Mouse (Mus musculus): ENCODE data around the gene Tgfb2. TPM values are rescaled to one million over a fixed set of nuclear protein-coding genes. Genes with fewer than 3 reads are reported as not detected.

Gene Tgfb2
- total RNA-seq (2021), result 10 to 100 TPM; 13.3 to 16.0 TPM

DNA sequence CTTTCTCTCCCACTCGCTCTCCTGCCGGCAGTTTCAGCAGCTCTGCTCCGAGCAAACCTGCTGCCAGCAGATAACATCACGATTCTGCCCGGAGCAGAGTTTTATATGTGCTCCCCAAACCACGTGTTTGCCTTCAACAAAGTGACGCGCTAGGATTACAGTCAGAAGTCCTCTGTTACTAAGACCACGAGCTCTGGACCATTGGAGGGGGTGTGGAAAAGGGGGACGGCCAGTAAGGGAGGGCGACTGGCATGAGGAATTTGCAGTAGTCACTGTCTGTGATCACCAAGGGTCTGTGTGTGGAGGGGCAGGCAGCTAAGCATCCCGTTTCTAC lies at the start of gene Tgfb2:
Gene Tgfb2, minus strand, starts transcription at position 75 of the 334 bp plus-strand sequence.
- intact Hi-C loops (cut with DNase I), result loop anchor here (10.0 kb wide), 1 partner anchor 311 kb away; no protein-coding TSS in a partner anchor
- DNase-seq, result peak; percentile 23

DNA sequence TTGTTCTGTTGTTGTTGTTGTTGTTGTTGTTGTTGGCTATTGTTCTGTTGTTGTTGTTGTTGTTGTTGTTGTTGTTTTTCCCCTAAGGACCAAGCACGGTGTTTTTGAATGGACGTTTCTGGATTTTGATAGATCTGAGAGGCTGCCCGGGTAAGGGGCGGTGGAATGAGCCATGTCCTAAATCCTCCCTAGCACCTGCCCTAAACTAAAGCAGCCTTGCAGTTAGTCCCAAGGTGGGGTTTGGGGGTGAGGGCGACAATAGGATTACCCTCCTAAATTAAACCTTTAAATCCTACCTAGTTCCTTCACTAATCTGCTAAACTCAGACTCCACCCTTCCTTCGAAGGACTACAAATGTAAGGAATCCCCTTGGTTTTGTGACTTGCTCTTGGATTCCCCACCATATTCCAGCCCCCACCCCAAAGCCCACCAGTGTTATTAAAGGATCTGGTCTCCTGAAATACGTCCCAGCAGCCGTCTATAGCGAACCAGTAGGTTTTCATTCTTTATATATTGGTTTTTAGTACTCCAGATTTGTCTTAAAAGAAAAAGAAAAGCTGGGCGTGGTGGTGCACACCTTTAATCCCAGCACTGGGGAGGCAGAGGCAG lies 44.0 kb upstream of the Tgfb2 start:
- no peak for DNase-seq
- intact Hi-C loops (cut with DNase I), result no loop called here

- intact Hi-C loops (cut with DNase I), result no loop called here
- peak; percentile 82 for DNase-seq
Observed at GRCm38 (mm10) chr1:186748724-186749653, 43.2 kb upstream of the Tgfb2 start, which contains the start of gene Rrp15. Gene Rrp15 (minus strand): TSS chr1:186749358.

- DNase-seq, result no peak
- intact Hi-C loops (cut with DNase I), result no loop called here
Observed at GRCm38 (mm10) chr1:186739828-186740227, 34.0 kb upstream of the Tgfb2 start.

DNA sequence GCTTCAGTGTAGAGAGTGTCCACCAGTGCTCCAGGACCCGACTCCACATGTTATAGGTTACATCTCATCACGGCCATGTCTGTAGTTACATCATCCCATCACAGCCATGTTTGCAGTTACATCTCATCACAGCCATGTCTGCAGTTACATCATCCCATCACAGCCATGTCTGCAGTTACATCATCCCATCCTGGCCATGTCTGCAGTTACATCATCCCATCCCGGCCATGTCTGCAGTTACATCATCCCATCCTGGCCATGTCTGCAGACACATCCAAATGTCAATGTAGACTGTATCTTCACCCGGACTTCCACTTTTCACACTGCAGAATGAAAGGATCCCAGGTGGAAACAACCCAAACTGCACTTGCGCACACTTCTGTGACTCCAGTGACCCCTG lies 29.7 kb upstream of the Tgfb2 start:
- intact Hi-C loops (cut with DNase I), result no loop called here

GRCm38 (mm10) chr1:186733052-186733451 lies 27.3 kb upstream of the Tgfb2 start:
- DNase-seq, result no peak
- intact Hi-C loops (cut with DNase I), result no loop called here

More for the DNA sequence above, 29.7 kb upstream of the Tgfb2 start:
- no peak for DNase-seq

- intact Hi-C loops (cut with DNase I), result no loop called here
- no peak for DNase-seq
Observed at GRCm38 (mm10) chr1:186728778-186729177, 23.0 kb upstream of the Tgfb2 start.

- intact Hi-C loops (cut with DNase I), result no loop called here
- no peak for DNase-seq
Observed at GRCm38 (mm10) chr1:186726117-186726516, 20.3 kb upstream of the Tgfb2 start.

- intact Hi-C loops (cut with DNase I), result loop anchor here (5.0 kb wide), 2 partner anchors 1040 to 1175 kb away; no protein-coding TSS in a partner anchor
- DNase-seq, result no peak
Observed at GRCm38 (mm10) chr1:186722299-186722698, 16.5 kb upstream of the Tgfb2 start.

DNA sequence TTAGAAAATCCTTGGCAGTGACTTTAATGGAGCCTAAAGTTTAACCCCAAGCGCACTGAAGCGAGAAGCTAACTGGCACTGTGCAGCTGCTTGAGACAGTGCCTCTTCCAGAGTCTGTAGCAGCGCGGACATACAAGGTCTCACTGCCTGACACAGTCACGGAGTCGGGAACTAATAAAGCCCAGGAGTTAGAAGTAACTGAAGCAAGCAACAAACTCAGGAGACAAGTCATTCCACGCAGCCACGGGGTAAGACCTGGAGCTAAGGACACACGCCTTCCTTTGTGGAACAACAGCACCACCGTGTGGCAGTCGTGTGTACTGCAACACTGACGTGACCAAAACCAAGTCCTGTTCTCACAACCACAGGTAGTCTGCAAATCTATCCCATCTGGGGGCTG lies 16.1 kb upstream of the Tgfb2 start:
- intact Hi-C loops (cut with DNase I), result loop anchor here (5.0 kb wide), 2 partner anchors 1040 to 1175 kb away; no protein-coding TSS in a partner anchor
- peak; percentile 84 for DNase-seq

DNA sequence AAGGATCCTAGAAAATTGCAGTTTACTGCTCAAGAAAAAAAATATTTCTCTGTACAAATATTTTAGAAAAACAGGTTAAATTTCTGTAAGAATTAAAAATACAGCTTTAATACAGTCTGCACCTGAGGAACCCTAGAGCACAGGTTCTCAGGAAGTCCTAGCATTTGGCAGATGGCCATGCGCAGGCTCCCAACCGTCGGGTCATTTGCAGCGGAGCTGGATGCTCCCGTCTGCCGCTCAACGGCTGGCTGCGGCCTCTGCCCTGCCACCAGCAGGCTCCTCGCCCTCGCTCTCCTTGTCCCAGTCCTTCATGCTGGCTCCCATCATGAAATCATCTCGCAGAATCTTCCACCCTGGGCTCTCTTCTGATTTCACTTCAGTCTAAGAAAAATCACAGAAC lies 15.4 kb upstream of the Tgfb2 start:
- peak; percentile 29 for DNase-seq
- intact Hi-C loops (cut with DNase I), result loop anchor here (5.0 kb wide), 2 partner anchors 1039 to 1174 kb away; no protein-coding TSS in a partner anchor

GRCm38 (mm10) chr1:186719708-186720107 lies 13.9 kb upstream of the Tgfb2 start:
- intact Hi-C loops (cut with DNase I), result loop anchor here (5.0 kb wide), 2 partner anchors 1037 to 1172 kb away; no protein-coding TSS in a partner anchor
- peak; percentile 20 for DNase-seq

DNA sequence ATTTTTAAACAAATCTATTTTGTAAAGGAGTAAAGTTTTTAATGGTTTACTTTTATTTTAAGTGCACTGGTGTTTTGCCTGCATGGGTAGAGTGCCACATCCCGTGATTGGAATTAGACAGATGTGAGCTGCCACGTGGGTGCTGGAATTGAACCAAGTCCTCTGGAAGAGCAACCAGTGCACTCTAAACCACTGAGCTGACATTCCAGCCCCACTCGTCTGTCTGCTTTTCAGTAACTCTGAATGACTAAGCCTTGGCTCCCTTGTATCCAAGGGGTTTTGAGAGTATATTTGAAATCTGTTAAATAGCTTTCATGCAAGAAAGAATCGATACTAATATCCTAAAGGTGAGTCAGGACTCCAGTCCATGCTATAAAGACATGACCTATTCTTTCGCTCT lies 13.1 kb upstream of the Tgfb2 start:
- intact Hi-C loops (cut with DNase I), result no loop called here
- no peak for DNase-seq

DNA sequence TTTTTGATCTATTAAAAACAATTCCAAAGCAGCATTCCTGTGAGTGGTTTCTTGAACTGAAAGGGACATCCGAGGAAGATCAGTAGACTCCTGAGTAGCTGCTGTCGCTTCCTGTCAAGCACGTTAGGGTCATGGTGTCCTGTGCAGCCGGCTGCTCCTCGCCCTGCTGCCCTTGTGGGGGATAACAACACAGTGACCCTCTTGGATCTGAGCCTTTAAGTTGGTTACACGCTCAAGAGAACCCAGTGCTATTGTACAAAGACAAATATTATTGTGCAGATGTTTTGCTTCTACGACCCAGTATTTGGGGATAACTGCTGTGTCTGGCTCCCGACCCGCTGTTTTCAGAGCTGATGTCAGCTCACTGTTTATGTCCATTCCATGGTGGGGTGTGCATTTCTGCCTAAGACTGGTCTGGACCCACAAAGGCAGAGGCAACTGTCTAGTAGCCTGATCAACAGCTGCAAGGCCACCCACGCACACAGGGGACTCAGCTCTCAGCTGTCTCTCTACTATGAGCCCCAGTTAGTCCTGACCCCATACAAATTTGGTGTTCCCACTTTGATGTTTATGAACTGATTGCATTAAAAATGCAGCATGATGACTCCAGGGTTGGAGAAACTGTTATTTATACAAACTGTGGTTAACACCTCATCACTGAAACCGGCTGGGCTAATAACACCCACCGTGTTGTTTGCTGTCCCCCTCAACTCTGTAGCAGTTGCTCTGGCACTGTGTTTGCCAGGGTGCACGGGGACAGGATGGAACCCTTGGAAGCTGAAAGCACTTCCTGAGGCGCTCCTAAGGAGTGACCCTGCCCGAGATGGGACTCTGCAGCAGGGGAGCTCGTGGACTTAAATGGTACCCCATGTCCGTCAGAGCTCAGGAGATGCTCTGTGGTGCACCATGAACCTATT lies 9.4 kb upstream of the Tgfb2 start:
- intact Hi-C loops (cut with DNase I), result loop anchor here (5.0 kb wide), 2 partner anchors 533 to 1038 kb away; no protein-coding TSS in a partner anchor

GRCm38 (mm10) chr1:186714215-186714614 lies 8.4 kb upstream of the Tgfb2 start:
- no peak for DNase-seq
- intact Hi-C loops (cut with DNase I), result loop anchor here (5.0 kb wide), 2 partner anchors 532 to 1037 kb away; no protein-coding TSS in a partner anchor

More for the DNA sequence above, 9.4 kb upstream of the Tgfb2 start:
- no peak for DNase-seq

DNA sequence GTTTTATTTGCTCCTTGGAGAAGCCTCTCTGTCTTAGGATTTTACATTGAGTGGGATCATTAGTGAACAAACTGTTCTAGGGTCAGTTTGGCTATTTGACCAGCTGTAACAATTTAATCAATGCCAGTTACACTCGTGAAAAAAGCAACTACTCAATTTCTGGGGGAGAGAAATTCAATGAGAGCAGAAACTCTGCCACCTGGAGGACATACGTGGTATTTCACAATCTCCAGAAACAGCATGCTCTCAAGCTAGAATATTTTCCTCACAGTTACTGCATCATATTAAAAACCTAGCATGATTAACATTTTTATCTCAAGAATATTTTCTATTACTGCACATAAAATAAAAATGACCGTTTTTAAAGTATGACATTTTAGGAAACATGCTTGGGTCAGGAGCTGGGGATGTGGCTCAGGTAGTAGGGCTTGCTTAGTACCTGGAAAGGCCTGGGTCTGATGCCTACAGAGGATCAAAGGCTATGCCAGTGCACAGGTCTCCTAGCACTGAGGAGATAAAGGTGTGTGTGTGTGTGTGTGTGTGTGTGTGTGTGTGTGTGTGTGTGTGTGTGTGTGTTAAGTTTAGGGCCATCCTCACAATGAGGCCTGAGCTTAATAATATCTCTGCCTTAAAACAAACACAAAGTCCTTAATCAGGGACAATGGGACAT lies 7.1 kb upstream of the Tgfb2 start:
- intact Hi-C loops (cut with DNase I), result loop anchor here (5.0 kb wide), 2 partner anchors 531 to 1036 kb away; no protein-coding TSS in a partner anchor
- peak; percentile 47 for DNase-seq

- peak; percentile 64 for DNase-seq
- intact Hi-C loops (cut with DNase I), result loop anchor here (10.0 kb wide), 1 partner anchor 311 kb away; no protein-coding TSS in a partner anchor
Observed at GRCm38 (mm10) chr1:186705203-186705914, 430 bp downstream of the Tgfb2 start.

GRCm38 (mm10) chr1:186703980-186704701 lies 1.6 kb downstream of the Tgfb2 start:
- intact Hi-C loops (cut with DNase I), result loop anchor here (10.0 kb wide), 1 partner anchor 309 kb away; no protein-coding TSS in a partner anchor
- DNase-seq, result peak; percentile 54
